Mouse (Mus musculus): ENCODE data around the gene Inpp1.
A peak's percentile ranks its signal among the peaks of the same experiment; 100 is the strongest.

- TF ChIP-seq CTCF (IDR thresholded peaks at IDR 0.05; ENCODE audit: low read depth, low read length), result no peak
- 0 out of 2 replicates have a peak, but pooled peaks have one; percentile 70 for TF ChIP-seq POLR2A (IDR thresholded peaks at IDR 0.05; ENCODE audit: borderline replicate concordance, low read depth, low read length)
Measured at GRCm38 (mm10) chr1:52844782-52845665, 27.5 kb upstream of the Inpp1 start, which contains the start of gene Hibch.
